Mouse (Mus musculus): Measurements from ENCODE around the gene Dnajc17.

Gene Dnajc17

GRCm38 (mm10) chr2:119161247-119161646 is 47.3 kb downstream of the Dnajc17 start:
- peak; percentile 37 to 59 for DNase-seq

DNA sequence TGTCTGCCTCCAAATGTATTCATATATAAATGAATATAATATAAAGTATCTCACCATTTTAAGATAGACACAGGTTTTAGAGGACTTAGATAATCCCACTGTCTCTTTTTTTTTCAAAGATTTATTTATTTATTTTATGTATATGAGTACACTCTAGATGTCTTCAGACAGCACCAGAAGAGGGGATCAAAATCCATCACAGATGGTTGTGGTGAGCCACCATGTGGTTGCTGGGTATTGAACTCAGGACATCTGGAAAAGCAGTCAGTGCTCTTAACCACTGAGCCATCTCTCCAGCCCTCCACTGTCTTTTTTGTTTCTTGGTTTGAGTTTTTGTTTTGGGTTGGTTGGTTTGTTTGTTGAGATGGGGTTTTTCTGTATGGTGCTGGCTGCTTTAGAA is 50.8 kb downstream of the Dnajc17 start:
- DNase-seq: no peak

DNA sequence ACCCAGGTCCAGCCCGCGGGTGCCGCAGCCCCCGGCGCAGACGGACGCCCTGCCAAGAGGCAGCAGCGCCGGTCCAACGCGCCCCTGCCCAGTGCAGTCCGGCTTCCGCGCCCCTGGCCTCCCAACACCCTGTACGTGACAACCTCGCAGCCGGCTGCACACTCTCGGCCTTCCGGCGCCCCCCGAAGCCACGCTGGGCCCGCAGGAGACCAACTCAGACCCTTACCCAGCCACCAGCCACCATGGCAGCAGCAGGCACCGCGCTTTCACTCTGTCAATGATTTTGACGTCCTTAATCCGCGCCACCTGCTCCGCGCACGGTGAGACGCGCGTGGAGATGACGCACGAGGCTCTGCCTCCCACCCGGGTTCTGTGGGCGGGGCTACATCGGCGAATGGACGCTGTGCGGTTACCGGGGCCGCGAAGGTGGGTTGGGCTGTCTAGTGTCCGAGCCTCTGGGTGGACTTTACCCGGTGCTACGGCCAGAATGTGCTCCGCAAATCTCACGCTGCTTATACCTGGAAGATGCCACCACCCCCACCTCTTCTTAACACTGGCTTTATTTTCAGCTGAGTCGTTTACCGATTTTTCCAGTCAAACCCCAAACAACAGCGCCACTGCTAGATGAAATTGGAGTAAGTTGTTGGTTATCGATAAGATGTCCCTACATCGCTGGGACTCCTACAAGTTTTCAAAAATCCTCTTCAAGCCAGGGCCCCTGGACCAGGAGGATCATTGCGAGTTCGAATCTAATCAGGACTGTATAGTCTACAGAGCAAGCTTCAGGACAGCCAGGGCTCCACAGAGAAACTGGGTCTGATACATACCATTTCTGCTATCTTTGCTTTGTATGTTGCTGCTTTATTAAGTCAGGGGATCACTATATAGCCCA is 51.7 kb downstream of the Dnajc17 start, which contains the start of gene Rmdn3:
Gene Rmdn3 (minus strand): TSS at position 354 of the 892 bp plus-strand sequence.
- DNase-seq: peak; percentile 97 to 98

DNA sequence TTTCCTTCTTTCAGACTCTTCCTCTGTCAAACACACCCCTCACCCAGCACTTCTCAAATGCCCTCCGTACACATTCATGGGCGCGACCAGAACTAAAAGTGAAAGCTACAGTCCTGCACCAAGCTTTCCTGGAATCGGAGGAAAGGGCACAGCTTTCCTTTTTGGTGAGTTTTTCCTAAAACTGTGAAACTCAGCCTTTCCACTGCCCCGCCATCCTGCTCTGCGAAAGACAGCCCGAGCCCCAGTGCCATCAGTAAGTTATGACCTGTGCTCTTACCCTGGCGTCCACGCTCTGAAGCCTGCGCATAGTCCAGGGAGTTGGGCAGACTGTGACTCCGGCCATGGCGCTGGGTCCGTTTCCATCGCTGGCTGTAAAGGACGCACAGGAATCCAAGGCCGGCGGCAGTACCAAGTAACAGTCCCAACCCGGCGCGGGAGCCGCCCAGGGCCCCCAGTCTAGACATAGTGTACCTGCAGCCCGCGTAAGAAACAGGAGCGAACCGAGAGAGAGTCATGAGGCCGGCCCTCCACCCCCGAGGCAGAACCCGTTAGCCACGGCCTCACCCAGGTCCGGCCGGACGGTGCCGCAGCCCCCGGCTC is 52.4 kb downstream of the Dnajc17 start:
- DNase-seq: no peak

DNA sequence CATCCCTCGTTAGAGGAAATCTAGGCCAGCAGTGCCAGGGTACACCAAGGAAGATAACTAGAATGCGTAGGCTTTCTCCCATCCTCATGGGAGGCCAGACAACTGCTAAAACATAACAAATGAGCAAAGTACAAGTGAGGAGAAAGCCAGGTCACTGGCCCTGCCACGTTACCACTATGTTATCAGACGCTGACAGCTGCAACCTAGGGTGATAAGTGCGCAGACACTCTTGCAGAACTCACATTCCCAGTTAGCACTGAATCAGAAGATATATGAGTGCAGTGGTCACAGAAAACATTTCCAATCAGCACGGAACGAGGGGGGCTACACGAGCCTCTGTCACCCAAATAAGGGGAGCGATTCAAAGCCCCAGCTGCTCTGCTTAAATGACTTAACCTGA is 53.2 kb downstream of the Dnajc17 start:
- DNase-seq: no peak

- DNase-seq: no peak
Measured at GRCm38 (mm10) chr2:119154683-119155082, 53.9 kb downstream of the Dnajc17 start.

GRCm38 (mm10) chr2:119152255-119152654 is 56.3 kb downstream of the Dnajc17 start:
- no peak for DNase-seq

- no peak for DNase-seq
Measured at GRCm38 (mm10) chr2:119147775-119148174, 60.8 kb downstream of the Dnajc17 start.

- peak; percentile 69 to 79 for DNase-seq
Measured at GRCm38 (mm10) chr2:119147160-119147678, 61.4 kb downstream of the Dnajc17 start.

- DNase-seq: no peak
Measured at GRCm38 (mm10) chr2:119146435-119146834, 62.2 kb downstream of the Dnajc17 start.

DNA sequence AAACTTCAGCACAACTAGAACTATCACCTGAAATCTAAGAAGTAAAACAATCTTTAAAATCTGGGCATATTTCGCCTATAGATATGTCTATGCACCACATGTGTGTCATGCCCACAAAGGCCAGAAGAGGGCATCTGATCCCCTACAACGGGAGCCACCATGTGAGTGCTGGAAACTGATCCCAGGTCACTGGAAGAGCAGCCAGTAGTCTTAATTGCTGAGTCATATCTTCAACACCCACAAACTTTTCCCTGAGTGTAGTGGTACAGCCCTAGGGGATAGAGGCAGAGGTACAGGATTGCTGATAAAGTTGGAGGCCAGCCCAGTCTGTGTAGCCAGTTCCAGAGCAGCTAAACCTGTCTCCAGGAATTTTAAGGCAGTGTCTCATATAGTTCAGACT is 63.4 kb downstream of the Dnajc17 start:
- peak; percentile 43 to 47 for DNase-seq

- DNase-seq: no peak
Measured at GRCm38 (mm10) chr2:119136346-119136898, 72.2 kb downstream of the Dnajc17 start.
